Mouse (Mus musculus): ENCODE results near the gene Ptprs. TPM values are rescaled to one million over a fixed set of nuclear protein-coding genes. Genes with fewer than 3 reads are reported as not detected.

Gene Ptprs
- total RNA-seq, 1 experiment from 2014 or later = 67.9 TPM

- no peak for ATAC-seq (replicated peaks in 1 of 2; ENCODE audit: insufficient read depth in 1 of 2, low FRiP score in 2 of 2, low TSS enrichment in 1 of 2, low read depth in 1 of 2, poor library complexity in 2 of 2, severe bottlenecking in 2 of 2)
These were observed 67.2 kb downstream of the Ptprs start for GRCm38 (mm10) chr17:56408965-56409625.

GRCm38 (mm10) chr17:56407379-56407778, 68.9 kb downstream of the Ptprs start:
- ATAC-seq (replicated peaks in 1 of 2; ENCODE audit: insufficient read depth in 1 of 2, low FRiP score in 2 of 2, low TSS enrichment in 1 of 2, low read depth in 1 of 2, poor library complexity in 2 of 2, severe bottlenecking in 2 of 2) = no peak

GRCm38 (mm10) chr17:56406878-56407277, 69.4 kb downstream of the Ptprs start:
- ATAC-seq (replicated peaks in 1 of 2; ENCODE audit: insufficient read depth in 1 of 2, low FRiP score in 2 of 2, low TSS enrichment in 1 of 2, low read depth in 1 of 2, poor library complexity in 2 of 2, severe bottlenecking in 2 of 2) = no peak

GRCm38 (mm10) chr17:56405856-56406840, 70.1 kb downstream of the Ptprs start:
- no peak; a peak in 1 of 4 replicates for ATAC-seq (replicated peaks in 1 of 2; ENCODE audit: insufficient read depth in 1 of 2, low FRiP score in 2 of 2, low TSS enrichment in 1 of 2, low read depth in 1 of 2, poor library complexity in 2 of 2, severe bottlenecking in 2 of 2)

- ATAC-seq (replicated peaks in 1 of 2; ENCODE audit: insufficient read depth in 1 of 2, low FRiP score in 2 of 2, low TSS enrichment in 1 of 2, low read depth in 1 of 2, poor library complexity in 2 of 2, severe bottlenecking in 2 of 2) = no peak
These were observed 70.9 kb downstream of the Ptprs start for GRCm38 (mm10) chr17:56405341-56405740.

- ATAC-seq (replicated peaks in 1 of 2; ENCODE audit: insufficient read depth in 1 of 2, low FRiP score in 2 of 2, low TSS enrichment in 1 of 2, low read depth in 1 of 2, poor library complexity in 2 of 2, severe bottlenecking in 2 of 2) = no peak
These were observed 75.2 kb downstream of the Ptprs start for GRCm38 (mm10) chr17:56401051-56401521.

GRCm38 (mm10) chr17:56400221-56400620, 76.1 kb downstream of the Ptprs start:
- ATAC-seq (replicated peaks in 1 of 2; ENCODE audit: insufficient read depth in 1 of 2, low FRiP score in 2 of 2, low TSS enrichment in 1 of 2, low read depth in 1 of 2, poor library complexity in 2 of 2, severe bottlenecking in 2 of 2) = no peak

- no peak for ATAC-seq (replicated peaks in 1 of 2; ENCODE audit: insufficient read depth in 1 of 2, low FRiP score in 2 of 2, low TSS enrichment in 1 of 2, low read depth in 1 of 2, poor library complexity in 2 of 2, severe bottlenecking in 2 of 2)
These were observed 80.2 kb downstream of the Ptprs start for GRCm38 (mm10) chr17:56396051-56396450.

- ATAC-seq (replicated peaks in 1 of 2; ENCODE audit: insufficient read depth in 1 of 2, low FRiP score in 2 of 2, low TSS enrichment in 1 of 2, low read depth in 1 of 2, poor library complexity in 2 of 2, severe bottlenecking in 2 of 2) = no peak
These were observed 82.4 kb downstream of the Ptprs start for GRCm38 (mm10) chr17:56393889-56394288.

GRCm38 (mm10) chr17:56393238-56393637, 83.0 kb downstream of the Ptprs start:
- no peak for ATAC-seq (replicated peaks in 1 of 2; ENCODE audit: insufficient read depth in 1 of 2, low FRiP score in 2 of 2, low TSS enrichment in 1 of 2, low read depth in 1 of 2, poor library complexity in 2 of 2, severe bottlenecking in 2 of 2)

GRCm38 (mm10) chr17:56387612-56388011, 88.7 kb downstream of the Ptprs start:
- ATAC-seq (replicated peaks in 1 of 2; ENCODE audit: insufficient read depth in 1 of 2, low FRiP score in 2 of 2, low TSS enrichment in 1 of 2, low read depth in 1 of 2, poor library complexity in 2 of 2, severe bottlenecking in 2 of 2) = no peak

- no peak for ATAC-seq (replicated peaks in 1 of 2; ENCODE audit: insufficient read depth in 1 of 2, low FRiP score in 2 of 2, low TSS enrichment in 1 of 2, low read depth in 1 of 2, poor library complexity in 2 of 2, severe bottlenecking in 2 of 2)
These were observed 91.4 kb downstream of the Ptprs start for GRCm38 (mm10) chr17:56384903-56385302.

- ATAC-seq (replicated peaks in 1 of 2; ENCODE audit: insufficient read depth in 1 of 2, low FRiP score in 2 of 2, low TSS enrichment in 1 of 2, low read depth in 1 of 2, poor library complexity in 2 of 2, severe bottlenecking in 2 of 2) = no peak
These were observed 93.3 kb downstream of the Ptprs start for GRCm38 (mm10) chr17:56382997-56383396.

- no peak for ATAC-seq (replicated peaks in 1 of 2; ENCODE audit: insufficient read depth in 1 of 2, low FRiP score in 2 of 2, low TSS enrichment in 1 of 2, low read depth in 1 of 2, poor library complexity in 2 of 2, severe bottlenecking in 2 of 2)
These were observed 95.1 kb downstream of the Ptprs start for GRCm38 (mm10) chr17:56381183-56381582.

- ATAC-seq (replicated peaks in 1 of 2; ENCODE audit: insufficient read depth in 1 of 2, low FRiP score in 2 of 2, low TSS enrichment in 1 of 2, low read depth in 1 of 2, poor library complexity in 2 of 2, severe bottlenecking in 2 of 2) = no peak
These were observed 96.0 kb downstream of the Ptprs start for GRCm38 (mm10) chr17:56380286-56380685.

GRCm38 (mm10) chr17:56379281-56379834, 96.9 kb downstream of the Ptprs start:
- no peak for ATAC-seq (replicated peaks in 1 of 2; ENCODE audit: insufficient read depth in 1 of 2, low FRiP score in 2 of 2, low TSS enrichment in 1 of 2, low read depth in 1 of 2, poor library complexity in 2 of 2, severe bottlenecking in 2 of 2)

GRCm38 (mm10) chr17:56374851-56375250, 101.4 kb downstream of the Ptprs start:
- ATAC-seq (replicated peaks in 1 of 2; ENCODE audit: insufficient read depth in 1 of 2, low FRiP score in 2 of 2, low TSS enrichment in 1 of 2, low read depth in 1 of 2, poor library complexity in 2 of 2, severe bottlenecking in 2 of 2) = no peak
